Mouse (Mus musculus): Measurements from ENCODE around the gene Adamts16.

Gene Adamts16

GRCm38 (mm10) chr13:70779781-70780180 lies 61.8 kb downstream of the Adamts16 start:
- ChIA-PET POLR2A (interaction anchor here in 1 of 4 experiments (0.8 kb wide), 1 partner anchor 447 kb away, joined by 5 read pairs; no protein-coding TSS in a partner anchor), CTCF (no interaction called here)

- POLR2A ChIA-PET: interaction anchor here in 1 of 4 experiments (0.8 kb wide), 1 partner anchor 446 kb away, joined by 5 read pairs; no protein-coding TSS in a partner anchor
- CTCF ChIA-PET: interaction anchor here in 1 of 4 experiments (0.5 kb wide), 1 partner anchor 135 kb away, joined by 3 read pairs; no protein-coding TSS in a partner anchor
These were observed 62.6 kb downstream of the Adamts16 start for GRCm38 (mm10) chr13:70778872-70779554.

DNA sequence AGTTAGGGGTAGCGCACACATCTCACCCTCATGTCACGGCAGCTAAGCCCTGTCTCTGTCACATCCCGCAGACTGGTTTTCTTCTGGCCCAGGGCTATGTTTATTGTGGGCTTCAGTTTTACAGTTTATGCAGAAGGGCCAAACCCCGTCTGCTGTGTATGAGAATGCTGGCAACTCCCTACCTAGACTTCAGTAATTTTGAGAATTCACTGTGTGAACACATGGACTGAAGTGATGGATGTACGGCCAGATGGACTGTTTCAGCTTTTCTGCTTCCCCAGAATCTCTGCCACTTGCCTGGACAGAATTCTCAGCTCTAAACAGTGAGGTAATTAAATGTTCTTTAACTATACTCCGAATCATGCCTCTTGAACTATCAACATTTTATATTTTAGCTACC lies 70.5 kb downstream of the Adamts16 start:
- ChIA-PET POLR2A (no interaction called here), CTCF (no interaction called here)

DNA sequence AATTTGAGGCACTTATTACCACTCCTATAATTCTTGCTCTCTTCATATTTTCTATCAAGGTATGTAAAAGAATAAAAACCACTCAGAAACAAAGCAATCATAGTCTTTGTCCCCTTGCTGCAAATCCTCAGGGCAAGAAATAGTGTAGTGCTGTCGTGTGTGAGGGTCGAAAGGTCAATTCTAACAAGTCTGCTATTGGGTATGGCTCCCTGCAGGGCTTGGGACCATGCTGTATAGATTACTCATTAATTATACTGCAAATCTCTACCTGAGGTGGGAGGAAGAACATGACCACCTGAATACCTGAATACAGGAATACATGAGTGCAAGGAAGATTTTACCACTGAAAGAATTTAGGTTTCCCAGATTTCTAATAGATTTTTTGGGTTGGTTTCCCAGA lies 72.5 kb downstream of the Adamts16 start:
- ChIA-PET CTCF (interaction anchor here in 1 of 4 experiments (0.9 kb wide), 1 partner anchor 125 kb away, joined by 3 read pairs; no protein-coding TSS in a partner anchor), POLR2A (no interaction called here)

- ChIA-PET POLR2A (no interaction called here), CTCF (interaction anchor here (0.6 to 1.2 kb wide), 7 partner anchors 9 to 606 kb away, joined by 3 to 6 read pairs (median 3); no protein-coding TSS in a partner anchor)
These were observed 74.1 kb downstream of the Adamts16 start for GRCm38 (mm10) chr13:70767462-70767861.

- CTCF ChIA-PET: no interaction called here
- POLR2A ChIA-PET: no interaction called here
These were observed 76.9 kb downstream of the Adamts16 start for GRCm38 (mm10) chr13:70764682-70765081.

DNA sequence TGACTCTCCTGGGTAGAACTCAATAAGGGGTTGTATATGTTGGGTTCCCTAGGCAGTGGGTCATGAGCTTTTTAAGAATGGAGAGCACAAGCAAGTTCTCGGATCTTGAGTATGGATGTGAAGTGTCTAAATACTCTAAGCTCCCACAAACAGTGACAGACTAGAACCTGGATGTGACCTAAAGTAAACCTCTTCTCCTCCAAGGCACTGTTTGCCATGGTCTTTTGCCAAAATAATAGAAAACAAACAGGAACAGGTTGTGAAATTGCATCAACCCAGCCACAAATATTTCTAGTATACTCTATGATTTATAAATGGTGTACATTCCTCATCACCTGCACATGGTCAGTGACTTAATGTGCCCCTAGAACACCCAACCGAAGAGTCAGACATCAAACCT lies 79.0 kb downstream of the Adamts16 start:
- CTCF ChIA-PET: no interaction called here
- POLR2A ChIA-PET: no interaction called here

GRCm38 (mm10) chr13:70761312-70761711 lies 80.3 kb downstream of the Adamts16 start:
- ChIA-PET CTCF (interaction anchor here in 1 of 4 experiments (0.6 kb wide), 2 partner anchors 12 to 135 kb away, joined by 3 read pairs; no protein-coding TSS in a partner anchor), POLR2A (no interaction called here)

DNA sequence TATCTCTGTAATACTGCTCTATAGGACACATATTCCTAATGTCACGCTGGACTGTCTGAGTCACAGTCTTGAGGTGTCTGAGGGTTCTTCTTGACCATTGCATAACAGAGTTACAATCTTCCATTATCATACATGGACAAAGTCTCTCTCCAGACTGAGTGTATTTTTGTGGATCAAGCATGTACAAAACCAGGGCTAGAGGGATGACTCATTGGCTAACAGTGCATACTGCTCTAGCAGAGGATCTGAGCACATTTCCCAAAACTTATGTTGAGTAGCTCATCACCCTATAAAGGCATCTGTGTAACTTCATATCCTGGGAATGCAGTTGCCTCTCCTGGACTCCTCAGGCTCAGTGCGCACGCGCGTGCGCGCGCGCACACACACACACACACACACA lies 81.4 kb downstream of the Adamts16 start:
- POLR2A ChIA-PET: no interaction called here
- CTCF ChIA-PET: no interaction called here

- POLR2A ChIA-PET: no interaction called here
These were observed 95.2 kb downstream of the Adamts16 start for GRCm38 (mm10) chr13:70746294-70747008.

GRCm38 (mm10) chr13:70744416-70745038 lies 97.1 kb downstream of the Adamts16 start:
- ChIA-PET POLR2A (interaction anchor here in 1 of 4 experiments (0.9 kb wide), 1 partner anchor 188 kb away, joined by 3 read pairs; no protein-coding TSS in a partner anchor), CTCF (no interaction called here)

More at GRCm38 (mm10) chr13:70746294-70747008, 95.2 kb downstream of the Adamts16 start:
- CTCF ChIA-PET: no interaction called here

- ChIA-PET POLR2A (no interaction called here), CTCF (no interaction called here)
These were observed 98.9 kb downstream of the Adamts16 start for GRCm38 (mm10) chr13:70742693-70743092.

DNA sequence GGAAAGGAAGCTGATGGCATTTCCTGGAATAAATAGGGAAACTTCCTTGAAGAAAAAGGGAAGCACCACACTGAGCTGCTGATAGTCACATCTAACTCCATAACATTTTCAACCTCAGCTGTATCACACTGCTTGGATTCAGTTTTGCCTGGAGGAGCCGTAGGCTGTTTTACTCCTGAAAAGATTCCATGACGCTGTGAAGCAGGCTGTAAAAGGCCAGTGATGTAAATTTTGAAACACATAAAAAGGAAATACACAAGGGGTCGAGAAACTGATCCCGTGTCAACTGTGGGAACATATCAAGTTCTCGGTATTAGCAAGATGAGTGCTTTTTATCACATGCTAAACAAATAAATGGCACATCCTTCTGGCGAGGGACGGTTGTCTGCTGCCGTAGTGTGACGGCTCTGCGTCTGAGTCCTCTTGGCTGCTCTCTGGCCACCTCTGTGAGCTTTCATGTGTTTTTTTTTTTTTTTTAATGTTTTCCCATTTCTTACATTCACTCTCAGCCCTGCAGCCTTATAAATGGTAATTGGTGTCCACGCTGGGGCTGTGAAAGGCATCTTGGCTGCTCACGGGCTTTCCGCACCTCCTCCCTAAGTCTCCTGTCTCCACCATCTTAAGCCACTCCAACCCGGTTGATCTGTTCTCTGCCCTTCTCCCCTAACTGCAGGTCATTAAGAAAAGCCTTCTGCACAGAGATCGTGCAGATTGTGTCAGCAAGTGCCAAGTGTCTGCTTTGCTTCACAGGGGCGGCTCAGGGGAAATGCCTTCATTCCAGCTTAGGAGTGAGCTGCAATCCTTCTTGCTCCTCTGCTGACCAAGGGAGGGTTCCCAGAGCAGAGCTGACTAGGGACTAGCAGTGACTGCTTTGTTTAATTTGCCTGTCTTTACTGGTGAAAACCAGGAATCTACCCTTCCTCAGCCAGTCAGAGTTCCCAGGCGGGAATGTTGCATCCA lies 101.0 kb downstream of the Adamts16 start:
- POLR2A ChIA-PET: no interaction called here

DNA sequence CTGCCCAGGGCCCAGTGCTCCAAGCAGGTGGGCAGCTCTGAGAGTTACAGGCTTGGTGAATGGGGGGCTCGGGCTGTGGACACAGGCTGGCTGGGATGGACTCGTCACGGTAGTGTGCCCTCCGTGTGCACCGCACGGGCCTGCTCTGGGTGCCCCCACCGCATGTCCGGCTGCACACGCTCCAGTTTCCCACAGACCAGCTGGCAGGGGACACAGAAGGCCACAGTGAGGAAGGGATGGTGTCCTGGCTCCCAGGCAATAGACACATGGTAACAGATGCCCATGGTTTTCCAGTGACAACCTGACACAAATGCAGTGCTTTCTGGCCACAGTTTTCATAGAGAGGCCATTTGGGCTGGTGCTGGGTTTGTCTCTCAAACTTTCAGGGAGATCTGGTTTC lies 102.8 kb downstream of the Adamts16 start:
- ChIA-PET POLR2A (no interaction called here), CTCF (interaction anchor here in 1 of 4 experiments (0.7 kb wide), 1 partner anchor 11 kb away, joined by 3 read pairs; no protein-coding TSS in a partner anchor)

More for the DNA sequence above, 101.0 kb downstream of the Adamts16 start:
- CTCF ChIA-PET: no interaction called here

GRCm38 (mm10) chr13:70736409-70736808 lies 105.2 kb downstream of the Adamts16 start:
- ChIA-PET POLR2A (no interaction called here), CTCF (no interaction called here)

GRCm38 (mm10) chr13:70734640-70735039 lies 107.0 kb downstream of the Adamts16 start:
- POLR2A ChIA-PET: no interaction called here

DNA sequence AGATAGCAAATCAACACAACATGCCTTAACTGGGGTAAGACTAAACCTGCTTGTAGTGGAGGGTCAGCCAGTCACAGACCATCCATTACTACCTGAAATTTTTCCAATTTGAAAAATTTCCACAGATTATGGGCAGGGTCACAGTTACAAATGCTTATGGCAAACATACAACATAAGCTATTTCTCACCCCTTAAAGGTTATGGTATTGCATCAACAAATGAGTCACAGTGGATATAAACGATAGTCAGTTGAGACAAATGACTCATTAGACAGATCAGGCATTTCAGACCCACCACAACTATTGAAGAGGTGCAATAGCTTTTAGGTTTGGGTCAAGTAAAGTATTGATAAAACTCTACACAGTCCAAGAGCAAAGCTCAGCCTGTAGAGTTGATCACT lies 107.7 kb downstream of the Adamts16 start:
- ChIA-PET CTCF (no interaction called here), POLR2A (no interaction called here)

More at GRCm38 (mm10) chr13:70734640-70735039, 107.0 kb downstream of the Adamts16 start:
- CTCF ChIA-PET: no interaction called here

- POLR2A ChIA-PET: no interaction called here
- CTCF ChIA-PET: no interaction called here
These were observed 108.4 kb downstream of the Adamts16 start for GRCm38 (mm10) chr13:70733206-70733605.

DNA sequence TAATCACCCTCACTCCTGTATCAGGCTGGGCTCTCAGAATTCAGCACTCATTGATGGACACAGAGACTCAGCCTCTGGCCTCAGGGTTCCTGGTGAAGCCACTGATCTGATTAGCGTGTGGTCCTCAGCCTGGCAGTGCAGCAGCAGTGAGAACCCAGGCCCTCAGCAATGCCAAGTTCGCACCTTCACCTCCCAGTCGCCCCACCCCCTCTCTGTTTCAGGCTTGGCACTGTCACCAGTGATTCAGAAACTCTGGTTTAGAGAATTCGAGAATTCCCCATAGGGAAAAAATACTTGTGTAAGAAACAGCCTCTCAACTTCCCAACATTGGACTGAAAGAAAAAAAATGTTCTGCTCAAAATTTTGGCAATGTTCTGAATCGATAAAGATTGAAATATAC lies 108.8 kb downstream of the Adamts16 start:
- POLR2A ChIA-PET: no interaction called here
- CTCF ChIA-PET: no interaction called here
